Mouse (Mus musculus) myocyte (in vitro differentiated cells): ENCODE data around the gene Ube4b. TPM values are rescaled to one million over a fixed set of nuclear protein-coding genes. Genes with fewer than 3 reads are reported as not detected.

ENCODE experiments used
- H3K27me3 ChIP-seq: one replicate; pipeline ENCODE4 v1.6.1; 2011; ENCODE audit not compliant: control insufficient read depth, insufficient read depth, insufficient read length
- H3K36me3 ChIP-seq: one replicate; pipeline ENCODE4 v1.6.1; 2011; ENCODE audit not compliant: control insufficient read depth, insufficient read depth
- H3K4me2 ChIP-seq: one replicate; pipeline ENCODE4 v1.6.1; 2011; ENCODE audit warnings: low read depth, control low read depth
- H3K4me3 ChIP-seq: one replicate; pipeline ENCODE4 v1.5.1; 2011; ENCODE audit warnings: mild to moderate bottlenecking, control low read depth, moderate library complexity
- H3K79me2 ChIP-seq: one replicate; pipeline ENCODE4 v1.6.1; 2011; ENCODE audit not compliant: control insufficient read depth, insufficient read depth
- H3ac ChIP-seq: one replicate; pipeline ENCODE4 v1.6.1; 2011; ENCODE audit not compliant: control insufficient read depth, insufficient read length
- CEBPB ChIP-seq: IDR thresholded peaks from 2 replicates; pipeline ENCODE4 v1.6.1; 2011; ENCODE audit warnings: mild to moderate bottlenecking, moderate library complexity; ENCODE audit not compliant: poor library complexity, insufficient read depth, severe bottlenecking
- E2F4 ChIP-seq: IDR thresholded peaks from one replicate; pipeline ENCODE4 v1.6.1; 2011; ENCODE audit warnings: mild to moderate bottlenecking, control low read depth, moderate library complexity; ENCODE audit not compliant: insufficient read depth
- MAX ChIP-seq: IDR thresholded peaks from one replicate; pipeline ENCODE4 v1.6.1; 2011; ENCODE audit warnings: low read depth, mild to moderate bottlenecking, control low read depth
- MYOD1 ChIP-seq, 3 experiments: IDR thresholded peaks; one replicate each; pipeline ENCODE4 v1.6.1; 2011; ENCODE audit warnings: control low read depth in 2 of 3, low read depth in 2 of 3, mild to moderate bottlenecking in 2 of 3, moderate library complexity in 1 of 3; ENCODE audit not compliant: insufficient read length in 2 of 3, control insufficient read depth in 1 of 3
- MYOG ChIP-seq, 3 experiments: IDR thresholded peaks; one replicate each; pipeline ENCODE4 v1.6.1; 2011; ENCODE audit warnings: control low read depth in 2 of 3, low read depth in 2 of 3, mild to moderate bottlenecking in 2 of 3; ENCODE audit not compliant: insufficient read length in 2 of 3, control insufficient read depth in 1 of 3, insufficient read depth in 1 of 3
- POLR2A ChIP-seq: IDR thresholded peaks from one replicate; pipeline ENCODE4 v1.6.1; 2011; ENCODE audit warnings: low read depth, mild to moderate bottlenecking, control low read depth, moderate library complexity; ENCODE audit not compliant: insufficient read length
- POLR2AphosphoS2 ChIP-seq: IDR thresholded peaks from one replicate; pipeline ENCODE4 v1.6.1; 2011; ENCODE audit warnings: low read depth, control low read depth; ENCODE audit not compliant: insufficient read length
- REST ChIP-seq: IDR thresholded peaks from one replicate; pipeline ENCODE4 v1.6.1; 2011; ENCODE audit warnings: mild to moderate bottlenecking, control low read depth, moderate library complexity; ENCODE audit not compliant: insufficient read depth, insufficient read length
- SRF ChIP-seq: IDR thresholded peaks from one replicate; pipeline ENCODE4 v1.6.1; 2011; ENCODE audit warnings: low read depth; ENCODE audit not compliant: control insufficient read depth, insufficient read length
- TCF12 ChIP-seq: IDR thresholded peaks from one replicate; pipeline ENCODE4 v1.6.1; 2011; ENCODE audit warnings: mild to moderate bottlenecking, control low read depth; ENCODE audit not compliant: poor library complexity, insufficient read depth, severe bottlenecking
- TCF3 ChIP-seq: IDR thresholded peaks from one replicate; pipeline ENCODE4 v1.6.1; 2011; ENCODE audit warnings: low read depth, control low read depth; ENCODE audit not compliant: insufficient read length
- USF1 ChIP-seq: IDR thresholded peaks from one replicate; pipeline ENCODE4 v1.6.1; 2011; ENCODE audit warnings: low read depth, mild to moderate bottlenecking, control low read depth, moderate library complexity
- polyA plus RNA-seq: library from polyadenylated mRNA; unstranded; fragments of >200 nt; fragmentation: generic; extraction: Trizol; gene quantifications from one replicate; pipeline ENCODE4 v1.2.1, GENCODE M21; 2012; ENCODE audit warnings: missing spikeins

Gene Ube4b
- polyA plus RNA-seq, 1 experiment = 57.4 TPM

DNA sequence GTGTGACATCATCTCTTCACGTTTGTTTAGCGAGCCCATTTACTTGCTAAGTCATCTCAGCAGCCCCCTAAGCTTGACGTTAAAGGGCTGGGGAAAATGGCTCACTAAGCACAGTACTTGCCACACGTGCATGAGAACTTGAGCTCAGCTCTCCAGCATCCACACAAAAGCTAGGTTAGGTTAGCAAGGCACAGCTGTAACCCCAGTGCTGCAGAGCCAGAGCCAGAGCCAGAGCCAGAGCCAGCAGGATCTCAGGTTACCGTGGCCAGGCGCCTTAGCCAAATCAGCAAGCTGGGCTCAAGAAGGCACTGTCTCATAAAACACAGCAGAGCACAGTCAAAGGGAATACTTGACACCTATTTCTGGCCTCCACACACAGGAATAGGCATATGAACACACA, 31.0 kb downstream of the Ube4b start:
- Histone ChIP-seq H3K36me3 (peaks cover 13% of the 10 kb centered on the region), H3ac (no peak overlapping the region), H3K4me2 (peak overlapping the region; percentile 30), H3K79me2 (peaks cover 62% of the 10 kb centered on the region), H3K4me3 (no peak overlapping the region), H3K27me3 (no peaks in the 10 kb centered on the region)
- TF ChIP-seq SRF (no peak), MYOG (IDR thresholded peaks at IDR 0.05; ENCODE audit: control insufficient read depth in 1 of 3, insufficient read depth in 1 of 3, insufficient read length in 2 of 3, low read depth in 2 of 3) (peak; percentile 47 to 78 (median 60)), TCF3 (no peak), MYOD1 (IDR thresholded peaks at IDR 0.05; ENCODE audit: control insufficient read depth in 1 of 3, insufficient read length in 2 of 3, low read depth in 2 of 3) (peak in 2 of 3 experiments; percentile 62 to 69), REST (no peak), POLR2AphosphoS2 (no peak), MAX (no peak), TCF12 (no peak), CEBPB (no peak), E2F4 (no peak)

DNA sequence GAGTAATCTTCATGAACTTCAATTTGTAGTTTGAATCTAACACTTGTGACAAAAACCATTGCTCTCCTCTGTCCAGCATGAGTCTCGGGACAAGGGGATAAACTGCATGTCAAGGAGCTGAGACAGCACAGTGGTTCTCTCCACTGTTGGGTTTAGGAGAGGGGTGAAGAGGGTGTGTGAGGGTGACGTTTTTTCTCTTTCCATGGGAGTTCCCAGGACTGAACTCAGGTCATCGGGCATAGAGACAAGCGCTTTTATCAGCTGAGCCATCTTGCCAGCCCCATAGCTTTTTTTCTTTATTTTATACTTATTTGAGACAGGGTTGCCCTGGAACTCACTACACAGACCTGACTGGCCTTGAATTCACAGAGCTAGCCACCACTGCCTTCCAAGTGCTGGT, 32.3 kb downstream of the Ube4b start:
- Histone ChIP-seq H3K4me2 (no peak overlapping the region), H3K79me2 (peaks cover 50% of the 10 kb centered on the region), H3ac (no peak overlapping the region), H3K4me3 (no peak overlapping the region), H3K36me3 (peaks cover 13% of the 10 kb centered on the region), H3K27me3 (no peaks in the 10 kb centered on the region)
- no peak for TF ChIP-seq MAX
- TF ChIP-seq TCF12 = no peak
- TF ChIP-seq MYOD1 (IDR thresholded peaks at IDR 0.05; ENCODE audit: control insufficient read depth in 1 of 3, insufficient read length in 2 of 3, low read depth in 2 of 3) = no peak
- TF ChIP-seq REST = no peak
- no peak for TF ChIP-seq SRF

DNA sequence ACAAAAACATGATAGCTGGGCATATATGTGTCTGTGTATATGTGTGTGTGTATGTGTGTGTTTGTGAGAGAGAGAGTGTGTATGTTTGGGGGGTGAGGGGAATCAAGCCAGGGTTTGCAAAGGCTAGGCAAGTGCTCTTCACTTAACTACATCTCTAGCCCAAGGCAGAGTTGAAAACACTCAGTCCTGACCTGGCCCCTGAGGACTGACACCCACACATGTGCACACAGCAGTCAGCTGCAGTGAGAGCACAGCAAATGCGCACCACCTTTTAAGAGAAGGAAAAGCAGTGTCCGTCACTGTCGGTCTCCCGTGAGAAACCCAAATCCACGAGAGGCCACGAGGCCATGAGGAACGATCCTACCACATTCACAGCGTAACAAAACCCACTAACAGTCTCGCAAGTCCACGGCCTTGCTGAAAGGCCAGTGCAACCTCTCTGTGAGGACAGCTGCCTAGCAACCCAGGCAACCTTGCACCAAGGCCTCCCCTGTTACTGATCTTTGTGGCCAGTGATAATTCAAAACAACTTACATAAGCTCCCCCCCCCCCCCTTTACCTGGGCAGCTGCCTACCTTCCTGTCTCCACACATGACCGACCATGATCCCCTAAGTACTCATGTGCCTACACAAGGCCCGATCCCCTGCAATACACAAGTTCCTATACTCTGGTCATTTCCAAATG, 33.1 kb downstream of the Ube4b start:
- H3K36me3 ChIP-seq = peaks cover 13% of the 10 kb centered on the region
- TF ChIP-seq POLR2A = no peak
- H3K79me2 ChIP-seq = peaks cover 44% of the 10 kb centered on the region
- no peak overlapping the region for H3ac ChIP-seq
- H3K4me2 ChIP-seq = no peak overlapping the region
- H3K4me3 ChIP-seq = no peak overlapping the region
- no peaks in the 10 kb centered on the region for H3K27me3 ChIP-seq

DNA sequence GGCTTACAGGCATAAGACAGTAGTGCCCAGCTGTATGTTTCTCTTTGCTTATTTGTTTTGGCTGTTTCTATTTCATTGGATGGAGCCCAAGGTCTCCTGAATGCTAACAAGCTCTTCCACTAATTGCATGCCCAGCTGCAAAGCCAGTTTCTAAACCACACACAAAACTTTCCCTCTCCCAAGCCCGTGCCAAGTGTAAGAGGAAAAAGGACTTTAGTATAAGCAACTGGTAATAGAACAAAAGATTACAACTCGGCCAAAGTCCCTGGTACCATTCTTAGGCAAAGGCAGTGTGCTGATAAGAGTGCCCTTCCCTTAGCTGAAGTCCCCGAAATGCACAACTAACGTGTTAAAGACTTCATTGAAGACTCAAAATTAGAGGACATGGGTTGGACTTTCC, 34.2 kb downstream of the Ube4b start:
- Histone ChIP-seq H3K79me2 (peaks cover 50% of the 10 kb centered on the region), H3K4me3 (no peak overlapping the region), H3ac (no peak overlapping the region), H3K4me2 (no peak overlapping the region), H3K27me3 (no peaks in the 10 kb centered on the region), H3K36me3 (peaks cover 3% of the 10 kb centered on the region)
- TF ChIP-seq TCF12 = no peak
- TF ChIP-seq E2F4 = no peak

DNA sequence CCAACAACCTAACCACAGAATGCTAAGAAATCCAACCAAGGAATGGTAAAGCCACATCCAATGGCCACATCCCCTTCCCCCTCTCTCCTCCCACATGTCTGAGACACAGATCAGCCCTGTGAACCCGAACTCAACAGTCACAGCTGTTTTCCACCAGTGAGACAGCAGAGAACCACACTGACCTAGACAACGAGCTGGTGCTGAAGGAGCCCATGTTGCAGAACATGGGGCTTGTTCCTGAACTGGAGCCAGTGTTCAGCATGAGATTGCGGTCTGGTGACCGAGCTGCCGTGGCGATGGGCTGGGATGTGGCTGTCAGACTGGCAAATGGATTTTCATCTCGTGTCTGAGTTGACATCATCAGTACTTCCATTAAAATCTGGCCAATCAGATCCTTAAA, 45.5 kb downstream of the Ube4b start:
- no peak overlapping the region for H3K4me3 ChIP-seq
- TF ChIP-seq SRF = no peak
- TF ChIP-seq CEBPB = no peak
- no peak for TF ChIP-seq REST
- TF ChIP-seq MAX = no peak
- TF ChIP-seq E2F4 = no peak
- no peak for TF ChIP-seq POLR2A
- TF ChIP-seq MYOD1 (IDR thresholded peaks at IDR 0.05; ENCODE audit: control insufficient read depth in 1 of 3, insufficient read length in 2 of 3, low read depth in 2 of 3) = peak in 2 of 3 experiments; percentile 66 to 74
- TF ChIP-seq POLR2AphosphoS2 = no peak
- TF ChIP-seq TCF3 = no peak
- no peak for TF ChIP-seq USF1
- peak in 2 of 3 experiments; percentile 60 to 81 for TF ChIP-seq MYOG (IDR thresholded peaks at IDR 0.05; ENCODE audit: control insufficient read depth in 1 of 3, insufficient read depth in 1 of 3, insufficient read length in 2 of 3, low read depth in 2 of 3)
- no peak for TF ChIP-seq TCF12
- H3ac ChIP-seq = no peak overlapping the region
- H3K36me3 ChIP-seq = peaks cover 36% of the 10 kb centered on the region
- no peak overlapping the region for H3K4me2 ChIP-seq
- peaks cover 7% of the 10 kb centered on the region for H3K79me2 ChIP-seq
- H3K27me3 ChIP-seq = no peaks in the 10 kb centered on the region

DNA sequence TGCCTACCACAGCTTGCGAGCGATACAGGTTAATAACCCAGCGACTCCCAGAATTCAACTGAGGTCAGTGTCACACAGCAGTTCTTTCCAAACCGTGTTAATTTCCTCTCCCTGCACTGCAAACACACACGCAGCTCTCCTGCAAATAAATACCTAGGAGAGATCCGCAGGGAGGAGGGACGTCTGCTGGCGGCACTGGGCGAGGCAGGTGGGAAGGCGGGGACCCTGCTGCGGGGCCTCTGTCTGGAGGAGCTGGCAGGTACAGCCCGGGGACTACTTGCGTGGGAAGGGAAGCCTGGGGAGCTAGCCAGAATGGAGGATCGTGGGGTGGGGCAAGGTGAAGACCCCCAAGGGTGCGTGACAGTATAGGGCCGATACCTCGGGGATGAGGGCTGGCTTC, 46.7 kb downstream of the Ube4b start:
- TF ChIP-seq MYOD1 (IDR thresholded peaks at IDR 0.05; ENCODE audit: control insufficient read depth in 1 of 3, insufficient read length in 2 of 3, low read depth in 2 of 3) = no peak
- TF ChIP-seq E2F4 = no peak
- no peak for TF ChIP-seq SRF
- TF ChIP-seq MAX = no peak
- no peak for TF ChIP-seq REST
- TF ChIP-seq TCF12 = no peak
- TF ChIP-seq POLR2AphosphoS2 = no peak
- TF ChIP-seq USF1 = no peak
- TF ChIP-seq MYOG (IDR thresholded peaks at IDR 0.05; ENCODE audit: control insufficient read depth in 1 of 3, insufficient read depth in 1 of 3, insufficient read length in 2 of 3, low read depth in 2 of 3) = no peak
- no peak for TF ChIP-seq POLR2A
- no peak for TF ChIP-seq CEBPB
- no peaks in the 10 kb centered on the region for H3K27me3 ChIP-seq
- H3K4me3 ChIP-seq = no peak overlapping the region
- no peak overlapping the region for H3ac ChIP-seq
- no peak overlapping the region for H3K4me2 ChIP-seq
- H3K79me2 ChIP-seq = peaks cover 7% of the 10 kb centered on the region
- H3K36me3 ChIP-seq = peaks cover 26% of the 10 kb centered on the region
